Mouse (Mus musculus) c-Kit-positive CD71-positive TER-119-negative erythroid progenitor cells, embryonic 14.5 days (primary cell): ENCODE measurements around the gene Fignl1.

Experiments used
- DNase-seq: peaks from one replicate; pipeline ENCODE4 v3.0.0-alpha.2; 2013; ENCODE audit warnings: low read depth

The Fignl1 gene

GRCm38 (mm10) chr11:11808820-11809403 lies at the start of gene Fignl1:
Fignl1 (minus strand) TSS chr11:11808962.
- peak; percentile 97 for DNase-seq

- no peak for DNase-seq
Observed at GRCm38 (mm10) chr11:11856959-11857358, 48.2 kb upstream of the Fignl1 start.

- no peak for DNase-seq
Observed at GRCm38 (mm10) chr11:11855685-11856131, 46.9 kb upstream of the Fignl1 start.

GRCm38 (mm10) chr11:11855061-11855672 lies 46.4 kb upstream of the Fignl1 start:
- DNase-seq: no peak

- no peak for DNase-seq
Observed at GRCm38 (mm10) chr11:11853731-11854461, 45.1 kb upstream of the Fignl1 start.

DNA sequence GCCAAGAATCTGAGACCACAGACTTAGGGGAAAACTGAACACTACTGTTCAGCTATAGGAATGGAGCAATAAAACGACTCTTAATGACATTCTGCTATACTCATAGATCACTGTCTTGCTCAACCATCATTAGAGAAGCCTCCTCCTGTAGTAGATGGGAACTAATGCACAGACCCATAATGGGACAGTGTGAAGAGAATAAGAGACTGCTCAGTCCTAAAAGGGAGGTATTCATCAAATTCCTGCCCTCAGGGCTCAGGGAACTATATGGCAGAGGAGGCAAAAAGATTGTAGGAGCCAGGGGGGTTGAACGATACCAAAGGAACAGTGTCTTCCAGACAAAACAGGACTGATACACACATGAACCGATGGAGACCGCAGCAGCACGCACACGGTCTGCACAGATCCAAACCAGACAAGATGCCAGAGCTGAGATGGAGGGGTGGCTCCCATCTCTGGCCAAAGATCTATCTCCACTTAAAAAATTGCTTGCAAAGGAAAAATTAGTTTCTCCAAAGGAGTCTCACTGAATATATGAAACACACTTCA lies 43.3 kb upstream of the Fignl1 start:
- no peak for DNase-seq

GRCm38 (mm10) chr11:11850476-11851267 lies 41.9 kb upstream of the Fignl1 start:
- no peak for DNase-seq

DNA sequence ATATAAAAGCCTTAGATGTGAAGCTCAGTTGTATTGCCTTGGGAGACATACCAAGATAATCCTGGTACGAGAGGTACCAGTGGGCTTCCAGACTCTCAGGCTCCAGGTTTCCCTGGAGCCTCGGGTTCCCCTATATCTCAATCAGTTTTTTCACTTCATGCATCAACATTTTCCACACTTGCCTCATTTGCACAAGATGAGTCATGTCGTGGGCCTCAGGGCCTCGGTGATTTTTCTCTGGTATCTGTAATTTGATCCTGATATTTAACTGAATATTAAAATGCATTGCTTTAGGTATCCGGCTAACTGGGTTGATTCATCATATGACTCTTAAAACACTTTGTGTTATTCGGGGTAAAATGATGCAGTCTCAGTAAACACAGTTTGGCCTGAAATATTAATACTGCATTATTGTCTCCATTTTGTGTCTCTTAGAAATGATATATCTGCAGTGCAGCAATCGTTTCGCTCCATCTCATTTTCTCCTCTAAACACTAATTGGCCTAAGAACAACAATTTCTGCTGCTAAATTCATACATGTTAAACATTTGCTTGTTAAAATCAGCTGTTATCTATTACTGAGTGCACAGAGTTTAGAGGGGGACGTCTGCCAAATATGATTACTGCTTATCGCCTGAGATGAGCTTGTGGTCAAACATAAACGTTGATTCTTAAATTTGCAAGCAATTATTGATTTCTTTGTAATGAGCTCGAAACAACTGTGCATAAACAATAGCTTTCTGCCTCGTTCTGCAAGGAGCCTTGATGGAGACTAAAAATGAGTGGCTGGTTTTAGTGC lies 41.0 kb upstream of the Fignl1 start:
- DNase-seq: no peak

DNA sequence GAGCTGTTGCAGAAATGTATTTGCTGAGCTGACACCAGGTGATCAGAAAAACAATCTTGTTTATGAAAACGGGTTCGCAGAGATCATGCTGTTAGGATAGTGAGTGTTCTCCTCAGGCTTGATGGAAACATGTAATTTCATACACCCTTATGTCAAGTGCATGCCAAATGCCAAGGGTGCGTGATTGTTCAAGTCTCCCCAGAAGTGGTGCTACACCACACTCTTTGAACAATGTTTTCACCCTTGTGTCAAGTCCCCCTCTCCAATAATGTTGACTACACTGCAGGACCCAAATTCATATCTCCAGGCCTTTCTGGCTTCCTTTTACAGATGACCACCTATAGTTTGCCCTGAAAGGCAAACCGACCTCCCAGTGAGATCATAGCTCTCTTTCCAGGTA lies 39.7 kb upstream of the Fignl1 start:
- DNase-seq: no peak

DNA sequence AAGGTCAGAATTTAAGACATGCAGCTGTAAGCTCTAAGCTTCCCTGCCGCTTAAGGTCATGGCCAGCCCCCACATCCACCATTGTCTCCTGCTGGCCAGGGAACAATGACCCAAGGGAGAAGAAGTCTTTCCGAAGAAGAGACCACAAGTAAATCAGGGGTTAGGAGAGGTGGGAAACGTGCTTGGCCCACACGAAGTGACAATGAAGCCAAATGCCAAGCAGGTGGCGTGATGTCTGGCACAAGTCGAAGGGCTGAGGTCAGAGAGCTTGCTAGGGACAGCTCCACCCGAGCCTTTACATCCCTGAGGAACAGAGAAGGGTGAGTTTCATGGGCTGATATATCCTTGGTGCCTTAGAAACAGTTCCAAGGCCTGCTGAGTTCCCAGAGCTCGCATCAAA lies 36.3 kb upstream of the Fignl1 start:
- no peak for DNase-seq

DNA sequence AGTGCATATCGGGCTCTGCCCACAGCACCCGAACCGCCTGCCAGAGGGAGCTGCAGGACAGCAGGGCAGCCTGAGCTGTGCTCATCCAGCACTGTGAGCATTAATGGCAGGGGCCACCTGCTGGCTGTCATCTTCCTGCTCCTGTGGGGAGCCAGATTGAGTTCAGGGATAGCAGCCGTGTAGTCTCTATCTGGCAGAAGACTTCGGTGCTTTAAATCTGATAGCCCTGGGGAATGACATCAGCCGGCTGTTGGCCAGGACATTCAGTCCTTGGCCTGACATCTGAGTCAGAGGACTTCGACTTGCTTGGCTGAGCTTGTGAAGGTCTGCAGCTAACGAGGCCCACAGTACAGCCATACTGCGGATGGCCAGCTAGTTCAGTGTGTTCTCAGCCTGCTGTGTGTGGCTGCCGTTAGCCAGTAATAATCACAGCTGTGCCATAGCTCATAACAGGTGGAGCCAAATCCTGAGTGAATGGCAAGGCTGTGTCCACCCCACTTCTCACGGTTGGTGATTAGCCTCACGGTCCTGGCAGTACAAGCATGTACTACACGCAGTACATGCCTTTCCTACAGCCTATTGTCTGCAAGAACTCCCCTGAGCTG lies 35.7 kb upstream of the Fignl1 start:
- no peak for DNase-seq

DNA sequence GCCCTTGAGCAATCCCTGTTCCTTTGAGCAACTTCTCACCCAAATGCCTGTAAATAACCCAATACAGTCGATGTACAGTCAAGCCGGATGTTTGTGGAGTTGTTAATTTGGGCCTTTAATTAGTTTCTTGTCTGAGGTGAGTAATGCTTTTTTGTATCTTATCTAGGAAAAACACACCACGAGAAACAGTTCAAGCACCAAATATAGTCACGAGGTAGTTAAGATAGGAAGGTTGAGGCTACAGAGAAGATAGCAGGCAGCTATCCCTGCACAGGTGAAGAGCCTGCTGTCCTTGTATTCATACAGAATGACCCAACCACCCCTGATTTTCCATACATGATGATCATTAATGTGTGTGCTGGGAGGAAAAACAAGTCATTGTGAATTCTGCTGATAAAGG lies 32.8 kb upstream of the Fignl1 start:
- DNase-seq: no peak

- no peak for DNase-seq
Observed at GRCm38 (mm10) chr11:11840746-11841145, 32.0 kb upstream of the Fignl1 start.

DNA sequence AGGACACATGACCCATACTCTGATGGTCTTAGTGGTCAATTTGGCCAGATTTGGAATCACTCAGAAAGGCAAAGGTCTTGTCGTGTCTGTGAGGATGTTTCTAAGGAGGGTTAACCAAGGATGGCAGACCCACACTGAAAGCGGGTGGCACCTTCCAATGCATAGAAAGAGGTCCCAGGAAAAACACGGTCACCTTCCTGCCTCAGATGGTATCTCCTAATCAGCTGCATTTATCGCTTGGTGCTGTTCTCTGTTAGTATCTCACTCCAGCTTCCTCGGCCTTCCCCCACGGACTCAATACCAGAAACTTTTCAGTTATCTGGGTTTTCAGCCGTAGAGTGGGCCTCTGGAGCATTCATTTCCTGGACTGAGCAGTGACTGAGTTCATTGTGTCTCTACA lies 31.1 kb upstream of the Fignl1 start:
- no peak for DNase-seq

DNA sequence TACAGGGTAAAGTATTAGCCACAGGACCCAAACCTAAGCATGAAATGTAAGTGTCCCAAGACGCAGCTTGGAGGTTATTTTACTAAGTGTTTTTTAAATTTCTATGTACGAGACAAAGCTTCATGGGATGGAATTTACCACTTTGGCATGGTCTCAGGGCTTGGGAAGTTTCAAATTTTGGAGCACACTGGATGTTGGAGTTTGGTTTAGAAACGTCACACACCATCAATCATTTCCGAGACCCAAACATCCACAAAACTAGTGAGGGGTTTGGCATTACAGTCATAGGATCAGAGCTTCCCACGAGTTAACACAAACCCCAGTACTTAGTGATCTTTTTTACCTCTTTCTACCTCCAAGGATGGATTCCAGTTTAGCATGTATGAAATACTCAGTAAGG lies 28.6 kb upstream of the Fignl1 start:
- DNase-seq: no peak

DNA sequence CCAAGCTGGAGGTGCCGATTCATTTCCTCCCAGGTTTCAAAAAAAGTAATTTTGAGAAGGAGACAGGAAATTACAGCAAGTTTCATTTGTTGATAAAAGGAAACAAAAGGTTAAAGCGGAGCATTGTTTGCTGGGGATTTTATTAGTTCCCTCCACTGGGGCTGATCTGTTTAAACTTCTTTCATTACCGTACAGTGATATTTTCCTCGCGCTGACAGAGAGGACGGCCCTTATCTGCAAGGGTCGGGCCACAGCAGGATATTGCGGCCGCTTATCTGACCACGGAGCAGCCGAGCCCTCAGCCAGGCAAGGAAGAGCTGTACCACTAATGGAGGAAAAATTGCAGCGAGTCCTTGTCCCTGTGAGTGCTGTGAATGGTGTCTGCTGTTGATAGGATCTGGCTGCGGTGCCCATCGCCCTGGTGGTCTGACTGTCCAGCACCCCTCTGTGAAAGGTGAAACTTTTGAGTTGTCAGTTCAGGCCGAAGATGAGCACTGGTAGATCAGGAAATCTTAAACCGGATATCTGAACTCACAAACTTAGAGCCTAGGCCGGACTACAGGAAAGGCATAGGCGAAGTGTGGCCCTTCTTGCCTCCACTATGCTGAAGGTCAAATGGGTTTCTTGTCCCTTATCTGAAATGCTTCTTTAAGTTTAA lies 28.1 kb upstream of the Fignl1 start:
- DNase-seq: no peak

DNA sequence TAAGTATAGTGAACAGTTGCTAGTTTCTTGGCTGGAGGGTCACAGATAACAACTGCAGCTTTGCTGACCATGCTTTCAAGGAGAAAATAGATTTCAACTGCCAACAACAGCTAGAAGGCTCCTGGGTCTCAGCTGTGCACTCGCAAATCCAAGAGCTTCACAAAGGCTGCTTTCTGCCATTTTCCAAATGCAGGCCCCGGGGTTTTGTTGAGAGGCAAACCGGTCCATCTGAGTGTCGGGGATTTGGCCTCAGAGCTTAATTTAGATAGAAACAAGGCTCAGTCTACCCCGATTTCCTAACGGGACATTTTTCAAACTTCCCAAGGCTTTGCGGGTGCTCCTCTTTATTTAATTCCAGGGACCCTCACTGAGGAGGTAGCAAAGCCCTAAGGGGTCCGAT lies 27.5 kb upstream of the Fignl1 start:
- no peak for DNase-seq

GRCm38 (mm10) chr11:11835791-11836190 lies 27.0 kb upstream of the Fignl1 start:
- no peak for DNase-seq

GRCm38 (mm10) chr11:11835361-11835760 lies 26.6 kb upstream of the Fignl1 start:
- DNase-seq: peak; percentile 74

DNA sequence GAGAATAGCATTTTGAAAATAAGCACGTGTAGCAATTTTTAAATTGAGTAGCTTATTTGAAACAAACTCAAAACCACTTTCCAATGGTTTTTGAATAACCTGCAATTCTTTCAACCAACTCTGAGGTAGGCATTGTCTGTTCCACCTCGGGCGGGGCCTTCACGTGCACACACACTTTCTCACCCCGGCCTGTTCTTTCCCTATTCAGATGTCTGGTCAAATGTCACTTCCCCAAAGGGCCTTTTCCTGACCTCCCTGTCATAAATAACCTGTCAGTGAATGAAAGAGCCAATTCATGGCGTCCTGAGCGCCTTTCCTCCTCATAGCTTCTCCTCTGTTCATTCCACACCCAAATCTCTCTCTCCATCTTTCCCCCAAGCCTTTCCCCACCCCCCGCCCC lies 24.3 kb upstream of the Fignl1 start:
- no peak for DNase-seq

DNA sequence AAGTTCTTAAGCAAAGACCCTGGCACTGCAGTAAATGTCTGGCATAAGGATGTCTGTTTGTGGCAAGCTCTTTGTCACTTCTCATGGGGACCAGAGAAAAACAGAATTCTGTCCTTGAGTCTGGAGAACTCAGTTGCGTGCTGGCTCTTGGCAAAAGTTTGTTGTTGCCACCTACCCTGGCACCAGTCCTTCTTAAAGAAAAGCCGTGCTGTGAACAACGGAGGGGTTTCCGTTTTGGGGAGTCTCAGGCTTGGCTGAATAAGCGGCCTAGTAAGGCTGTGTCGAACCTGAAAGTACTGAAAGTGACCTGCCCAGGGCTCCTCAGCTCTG lies 24.0 kb upstream of the Fignl1 start:
- no peak for DNase-seq
